Mouse (Mus musculus): Measurements from ENCODE around the gene Dner.

DNA sequence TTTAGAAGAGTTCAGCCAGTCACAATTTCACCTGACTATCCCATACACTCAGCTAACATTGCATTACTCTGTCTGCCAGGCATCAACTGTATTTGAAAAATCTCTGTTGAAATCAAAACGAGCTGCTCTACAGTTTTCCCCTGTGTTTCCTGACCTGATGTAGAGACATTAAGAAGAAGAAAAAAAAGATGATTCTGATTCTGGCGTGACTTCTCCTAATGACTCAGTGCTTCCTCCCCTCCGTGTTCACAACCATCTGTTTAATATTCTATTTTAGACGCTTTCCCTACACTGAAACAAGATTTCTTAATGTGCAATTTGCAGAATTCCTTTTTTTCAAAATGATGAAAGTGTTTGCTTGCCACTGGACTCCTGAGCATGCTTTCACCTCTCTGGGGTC lies 374.7 kb downstream of the Dner start:
- TF ChIP-seq TAL1 (IDR thresholded peaks at IDR 0.05; ENCODE audit: low read length) (no peak), GATA1 (IDR thresholded peaks at IDR 0.05; ENCODE audit: low read length) (no peak)

Measured in erythroblast, embryonic 14.5 days (primary cell).